Mouse (Mus musculus) neural tube, embryonic 15.5 days (tissue): ENCODE data around the gene Cxcl17. TPM values are rescaled to one million over a fixed set of nuclear protein-coding genes. Genes with fewer than 3 reads are reported as not detected.
"Not testable (repeated sequence)": the region's sequence is repeated elsewhere in the genome, so short reads cannot be mapped to it uniquely, and the experiment has no call there.

Source experiments
- ATAC-seq: fragments of 200-750 bp; cut with Nextera tagmentation; 2 replicates; pipeline ENCODE4 v1.8.0; 2017; ENCODE audit warnings: mild to moderate bottlenecking, moderate TSS enrichment, moderate library complexity; ENCODE audit not compliant: low FRiP score
- H3K27ac ChIP-seq: fragments of 300-500 bp; sonication (generic); replicated peaks from 2 replicates; pipeline ENCODE4 v1.5.1; 2015; ENCODE audit warnings: mild to moderate bottlenecking, inconsistent platforms
- H3K27me3 ChIP-seq: fragments of 300-500 bp; sonication (generic); replicated peaks from 2 replicates; pipeline ENCODE4 v1.6.1; 2015; ENCODE audit warnings: inconsistent platforms
- H3K36me3 ChIP-seq: fragments of 300-500 bp; sonication (generic); 2 replicates; pipeline ENCODE4 v1.6.1; 2015; ENCODE audit warnings: inconsistent platforms
- H3K4me1 ChIP-seq: fragments of 300-500 bp; sonication (generic); 2 replicates; pipeline ENCODE4 v1.6.1; 2015; ENCODE audit warnings: inconsistent platforms
- H3K4me2 ChIP-seq: fragments of 300-500 bp; sonication (generic); 2 replicates; pipeline ENCODE4 v1.6.1; 2015; ENCODE audit warnings: inconsistent platforms, mild to moderate bottlenecking, moderate library complexity
- H3K4me3 ChIP-seq: fragments of 300-500 bp; sonication (generic); replicated peaks from 2 replicates; pipeline ENCODE4 v1.5.1; 2015; ENCODE audit warnings: mild to moderate bottlenecking, inconsistent platforms
- H3K9ac ChIP-seq: fragments of 300-500 bp; sonication (generic); replicated peaks from 2 replicates; pipeline ENCODE4 v1.6.1; 2015; ENCODE audit warnings: mild to moderate bottlenecking, inconsistent platforms
- H3K9me3 ChIP-seq: fragments of 300-500 bp; sonication (generic); replicated peaks from 2 replicates; pipeline ENCODE4 v1.6.1; 2016; ENCODE audit warnings: inconsistent platforms
- WGBS: fragments of 180-500 bp; shearing (Covaris S2); methylation state at CpG from one replicate; pipeline ENCODE4 v1.1.7; 2015; ENCODE audit warnings: mixed read lengths; 5-methylcytosine and 5-hydroxymethylcytosine counted together
- polyA plus RNA-seq: library from polyadenylated mRNA; unstranded; fragments of >200 nt; fragmentation: Nextera tagmentation; extraction: Ambion mirVana; gene quantifications from 2 replicates; pipeline ENCODE4 v1.2.1, GENCODE M21; 2015

Cxcl17 gene
- polyA plus RNA-seq, 1 experiment from 2014 or later: 1.6 TPM

DNA sequence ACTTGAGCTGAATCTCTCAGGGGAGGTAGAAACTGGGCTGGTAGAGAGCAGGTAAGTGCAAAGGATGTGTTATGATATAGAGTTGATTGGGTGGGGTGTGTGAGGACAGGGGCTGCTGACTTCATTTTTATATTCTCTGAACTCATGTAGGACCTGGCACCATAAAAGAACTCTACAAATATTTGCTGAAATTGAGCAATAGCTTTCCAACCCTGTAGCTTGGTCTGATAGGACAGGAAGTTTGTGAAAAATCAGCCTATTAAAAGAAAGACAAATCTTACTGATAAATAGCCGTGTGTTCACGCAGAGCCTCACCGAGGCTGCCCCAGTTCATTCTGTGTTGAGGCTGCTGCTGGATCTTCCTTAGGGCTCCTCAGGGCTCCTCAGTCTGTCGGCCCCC lies 7.3 kb upstream of the Cxcl17 start:
- Histone ChIP-seq H3K4me3 (no peak overlapping the region), H3K9me3 (no peaks in the 10 kb centered on the region), H3K4me2 (no peak overlapping the region), H3K9ac (no peak overlapping the region), H3K27ac (no peak overlapping the region), H3K27me3 (0 out of 2 replicates have a peak, but pooled peaks cover 7% of the 10 kb centered on the region), H3K36me3 (no peaks in the 10 kb centered on the region), H3K4me1 (no peaks in the 10 kb centered on the region)
- ATAC-seq: no peak
- WGBS: 95% methylated on average over 4 of the region's 4 CpGs

DNA sequence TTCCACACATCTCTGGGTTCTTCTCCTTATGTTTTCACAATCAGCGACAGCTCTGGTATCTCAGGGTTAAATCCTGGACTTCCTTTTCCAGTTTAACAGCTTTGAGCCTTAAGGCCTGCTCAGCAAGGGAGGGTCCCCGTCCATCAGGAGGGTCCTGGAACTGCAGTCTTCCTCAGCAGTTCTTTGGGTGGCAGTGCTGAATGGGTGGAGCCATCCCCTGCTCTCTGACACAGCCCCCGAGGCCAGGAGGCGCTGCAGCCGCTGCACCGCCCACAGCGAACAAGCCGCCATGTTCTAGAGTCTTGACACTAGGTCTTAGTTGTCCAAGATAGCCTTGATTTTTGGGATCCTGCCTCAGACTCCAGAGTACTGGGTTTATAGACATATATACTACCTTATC lies 6.8 kb upstream of the Cxcl17 start:
- Histone ChIP-seq H3K27ac (no peak overlapping the region), H3K9ac (no peak overlapping the region), H3K9me3 (no peaks in the 10 kb centered on the region), H3K36me3 (no peaks in the 10 kb centered on the region), H3K4me2 (no peak overlapping the region), H3K27me3 (0 out of 2 replicates have a peak, but pooled peaks cover 7% of the 10 kb centered on the region), H3K4me1 (no peaks in the 10 kb centered on the region), H3K4me3 (no peak overlapping the region)
- no peak for ATAC-seq
- WGBS: 85% methylated on average over 8 of the region's 8 CpGs

DNA sequence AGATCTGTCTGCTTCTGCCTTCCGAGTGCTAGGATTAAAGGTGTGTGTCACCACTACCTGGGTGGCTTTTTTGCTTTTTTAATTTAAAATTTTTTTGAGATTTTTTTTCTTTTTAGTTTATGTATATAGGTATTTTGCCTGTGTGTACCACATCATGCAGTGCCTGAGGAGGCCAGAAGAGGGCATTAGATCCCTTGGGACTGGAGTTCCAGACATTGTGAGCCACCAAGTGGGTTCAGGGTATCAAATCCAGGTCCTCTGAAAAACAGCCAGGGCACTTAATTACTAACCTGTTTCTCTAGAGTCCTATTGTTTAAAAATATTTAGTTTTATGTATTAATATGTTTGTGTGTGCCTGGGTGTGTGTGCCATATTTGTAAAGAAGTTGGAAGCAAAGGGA lies 4.9 kb upstream of the Cxcl17 start:
- Histone ChIP-seq H3K4me2 (no peak overlapping the region), H3K27ac (no peak overlapping the region), H3K36me3 (no peaks in the 10 kb centered on the region), H3K4me3 (no peak overlapping the region), H3K4me1 (no peaks in the 10 kb centered on the region), H3K9me3 (no peaks in the 10 kb centered on the region), H3K9ac (no peak overlapping the region), H3K27me3 (0 out of 2 replicates have a peak, but pooled peaks cover 3% of the 10 kb centered on the region)
- WGBS: 87% methylated on average over 1 of the region's 1 CpGs
- ATAC-seq: no peak

DNA sequence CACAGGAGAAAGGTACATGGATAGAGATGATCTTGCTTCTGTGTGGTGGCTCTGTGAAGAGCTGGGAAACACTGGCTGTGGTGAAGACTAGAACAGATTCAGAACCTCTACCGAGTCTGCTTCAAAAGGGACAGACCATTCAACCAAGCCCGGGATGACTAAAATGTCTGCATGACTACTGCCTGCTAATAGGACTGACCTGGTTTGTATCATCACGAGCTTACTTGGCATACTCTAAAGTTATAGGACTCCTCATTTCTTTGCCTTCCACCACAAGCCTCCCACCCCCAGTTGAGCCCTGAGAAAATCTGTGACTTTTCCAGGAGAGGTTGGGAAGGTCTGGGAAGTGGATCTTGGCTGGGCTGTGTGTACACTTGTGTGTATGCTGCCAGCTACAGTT lies 825 bp downstream of the Cxcl17 start:
- Histone ChIP-seq H3K9me3 (no peaks in the 10 kb centered on the region), H3K27me3 (no peaks in the 10 kb centered on the region), H3K4me2 (no peak overlapping the region), H3K36me3 (no peaks in the 10 kb centered on the region), H3K4me1 (no peaks in the 10 kb centered on the region), H3K4me3 (no peak overlapping the region), H3K9ac (no peak overlapping the region), H3K27ac (no peak overlapping the region)
- 88% methylated on average over 3 of the region's 3 CpGs for WGBS
- ATAC-seq: no peak

DNA sequence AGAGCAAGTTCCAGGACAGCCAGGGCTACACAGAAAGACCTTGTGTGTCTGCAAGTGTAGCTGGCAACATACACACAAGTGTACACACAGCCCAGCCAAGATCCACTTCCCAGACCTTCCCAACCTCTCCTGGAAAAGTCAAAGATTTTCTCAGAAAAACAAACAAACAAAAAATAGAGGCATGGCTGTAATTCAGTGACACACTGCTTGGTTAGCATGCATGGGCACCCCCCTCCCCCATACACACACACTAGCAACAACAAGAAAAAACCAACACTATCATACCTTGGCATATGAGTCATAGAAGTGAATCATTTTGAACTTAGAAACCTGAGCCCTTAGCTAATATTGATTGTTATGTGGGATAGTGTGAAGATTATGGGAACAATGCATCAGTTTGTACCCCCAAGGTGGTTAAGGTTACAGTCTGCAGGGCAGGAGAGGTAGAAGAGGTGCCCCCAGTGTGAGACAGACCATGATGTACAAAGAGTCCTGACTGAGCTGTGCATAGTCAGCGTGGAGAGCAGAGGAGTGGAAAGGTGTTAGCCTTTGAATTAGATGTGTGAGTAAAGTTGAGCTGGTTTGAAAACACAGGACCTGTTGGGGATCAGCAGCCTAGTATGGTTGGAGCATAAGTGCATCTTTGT lies 1.6 kb downstream of the Cxcl17 start:
- ATAC-seq: no peak
- Histone ChIP-seq H3K4me2 (no peak overlapping the region), H3K27me3 (no peaks in the 10 kb centered on the region), H3K9ac (no peak overlapping the region), H3K4me1 (no peaks in the 10 kb centered on the region), H3K9me3 (no peaks in the 10 kb centered on the region), H3K27ac (no peak overlapping the region), H3K4me3 (no peak overlapping the region), H3K36me3 (no peaks in the 10 kb centered on the region)
- WGBS: 82% methylated on average over 1 of the region's 1 CpGs

DNA sequence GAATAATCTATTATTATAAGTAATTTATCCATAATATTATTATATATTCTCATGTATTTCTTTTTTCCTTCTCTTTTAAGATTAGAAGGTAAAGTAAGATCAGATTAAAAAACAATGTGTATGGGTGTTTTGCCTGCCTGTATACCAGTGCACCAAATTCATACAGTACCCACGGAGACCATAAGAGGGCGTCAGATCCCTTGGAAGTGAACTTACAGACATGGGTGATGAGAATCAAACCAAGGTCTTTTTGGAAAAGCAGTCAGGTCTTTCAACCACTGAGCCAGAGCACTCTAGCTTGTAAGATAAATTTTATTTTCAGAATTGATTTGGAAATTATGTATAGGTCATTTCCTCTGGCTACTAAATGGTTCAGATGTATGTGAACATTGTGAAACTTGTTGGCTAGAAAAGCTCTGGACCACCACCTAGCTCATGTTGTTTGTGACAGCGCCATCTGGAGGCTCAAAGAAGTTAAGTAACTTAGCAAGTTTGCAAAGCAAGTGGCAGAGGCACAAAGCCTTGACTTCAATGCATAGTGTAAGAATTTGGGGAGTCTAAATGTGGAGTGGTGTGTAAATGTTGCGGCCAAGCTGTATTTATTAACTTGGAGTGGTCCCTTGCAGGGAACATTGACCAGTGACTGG lies 3.4 kb downstream of the Cxcl17 start:
- H3K27ac ChIP-seq: no peak overlapping the region
- H3K36me3 ChIP-seq: no peaks in the 10 kb centered on the region
- 51% methylated on average over 4 of the region's 4 CpGs for WGBS

DNA sequence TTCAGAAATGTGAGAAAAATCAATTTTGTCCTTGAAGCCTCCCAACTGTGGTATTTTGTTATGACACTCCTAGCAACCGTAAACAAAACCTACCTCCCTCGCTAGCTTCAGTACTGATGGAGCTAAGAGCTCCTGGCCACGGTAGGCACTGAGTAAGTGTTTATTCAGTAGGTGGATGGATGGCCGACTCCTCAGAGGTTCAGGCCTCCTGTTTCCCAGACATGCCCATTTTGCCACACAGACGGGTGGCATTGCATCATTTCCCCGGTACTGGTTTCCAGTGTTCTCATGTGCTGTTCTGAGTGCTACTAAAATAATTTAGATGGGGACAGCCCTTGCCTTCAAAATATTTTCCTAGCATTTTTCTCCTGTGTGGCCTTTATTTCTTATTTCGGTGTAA lies 6.2 kb downstream of the Cxcl17 start:
- Histone ChIP-seq H3K9me3 (no peaks in the 10 kb centered on the region), H3K4me1 (peaks cover 5% of the 10 kb centered on the region; the same call in 1 of the 2 replicates), H3K9ac (no peak overlapping the region), H3K27ac (no peak overlapping the region), H3K4me3 (no peak overlapping the region), H3K27me3 (no peaks in the 10 kb centered on the region), H3K4me2 (no peak overlapping the region), H3K36me3 (no peaks in the 10 kb centered on the region)
- ATAC-seq: no peak
- WGBS: 86% methylated on average over 7 of the region's 7 CpGs

More for the DNA sequence above, 3.4 kb downstream of the Cxcl17 start:
- Histone ChIP-seq H3K4me2 (no peak overlapping the region), H3K9me3 (no peaks in the 10 kb centered on the region), H3K9ac (no peak overlapping the region), H3K27me3 (no peaks in the 10 kb centered on the region), H3K4me3 (no peak overlapping the region), H3K4me1 (no peaks in the 10 kb centered on the region)
- ATAC-seq: no peak

DNA sequence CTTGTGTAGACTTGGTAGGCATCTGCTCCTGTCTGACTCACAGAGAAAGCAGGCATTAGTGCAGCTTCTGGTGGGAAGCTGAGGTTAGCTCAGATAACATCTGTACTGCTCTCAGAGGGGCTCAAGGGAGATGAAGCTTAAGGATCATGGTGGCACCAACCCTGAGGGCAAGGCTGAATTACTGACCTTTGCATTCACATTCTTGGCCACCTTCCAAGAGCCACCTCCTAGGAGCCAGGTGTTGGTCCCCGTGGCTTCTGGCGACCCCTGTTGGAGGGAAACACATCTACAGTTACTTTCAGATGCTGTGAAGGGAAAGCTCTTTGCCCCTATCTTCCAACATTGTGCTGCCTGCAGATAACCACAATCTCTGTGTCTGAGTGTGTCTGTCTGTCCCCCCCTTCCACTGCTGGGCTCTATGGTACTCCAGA lies 10.0 kb downstream of the Cxcl17 start:
- Histone ChIP-seq H3K4me3 (no peak overlapping the region), H3K9ac (no peak overlapping the region), H3K27ac (no peak overlapping the region), H3K36me3 (no peaks in the 10 kb centered on the region), H3K4me2 (no peak overlapping the region), H3K4me1 (peaks cover 12% of the 10 kb centered on the region), H3K9me3 (no peaks in the 10 kb centered on the region), H3K27me3 (no peaks in the 10 kb centered on the region)
- WGBS: 3% methylated on average over 2 of the region's 2 CpGs
- no peak for ATAC-seq

DNA sequence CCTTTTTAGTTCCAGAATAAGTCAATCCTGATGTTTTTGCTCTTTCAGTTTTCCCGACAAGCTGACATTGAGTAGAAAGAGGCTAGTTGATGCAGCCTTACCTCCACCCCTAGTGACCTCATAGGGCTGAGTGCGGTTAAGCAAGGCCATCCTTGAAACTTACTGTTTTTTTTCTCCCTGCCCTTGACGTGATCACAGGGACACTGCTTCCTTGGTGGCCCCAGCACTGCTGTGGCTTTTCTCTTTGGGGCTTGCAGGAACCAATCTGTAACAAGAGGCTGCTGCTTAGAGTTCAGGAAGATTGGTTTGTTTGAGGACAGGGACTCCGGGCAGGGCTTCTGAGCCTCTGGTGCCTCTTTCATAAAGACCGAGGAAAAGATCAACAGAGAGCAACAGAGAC lies 10.7 kb downstream of the Cxcl17 start:
- Histone ChIP-seq H3K9ac (no peak overlapping the region), H3K36me3 (no peaks in the 10 kb centered on the region), H3K27me3 (no peaks in the 10 kb centered on the region), H3K27ac (no peak overlapping the region), H3K4me3 (no peak overlapping the region), H3K4me2 (no peak overlapping the region), H3K4me1 (peaks cover 13% of the 10 kb centered on the region), H3K9me3 (no peaks in the 10 kb centered on the region)
- 49% methylated on average over 5 of the region's 5 CpGs for WGBS
- ATAC-seq: no peak

DNA sequence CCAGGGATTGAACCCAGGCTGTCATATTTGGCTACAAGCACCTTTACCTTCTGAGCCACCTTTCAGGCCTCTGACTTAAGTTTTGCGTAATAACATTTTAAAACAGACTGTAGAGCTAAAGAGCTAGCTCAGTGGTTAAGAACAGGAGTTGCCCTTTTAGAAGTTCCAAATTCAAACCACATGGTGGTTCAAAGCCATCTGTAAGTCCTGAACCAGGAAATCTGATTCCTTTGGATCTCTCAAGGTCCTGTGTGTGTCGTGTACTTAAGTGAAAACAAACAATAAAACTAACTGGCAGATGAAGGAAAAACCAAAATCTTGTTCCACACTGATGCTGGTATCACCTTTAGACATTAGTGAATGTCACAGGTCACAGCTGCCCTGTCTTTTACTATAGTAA lies 11.1 kb downstream of the Cxcl17 start:
- Histone ChIP-seq H3K9me3 (no peaks in the 10 kb centered on the region), H3K36me3 (no peaks in the 10 kb centered on the region), H3K4me1 (peaks cover 16% of the 10 kb centered on the region), H3K4me2 (no peak overlapping the region), H3K9ac (no peak overlapping the region), H3K4me3 (no peak overlapping the region), H3K27me3 (no peaks in the 10 kb centered on the region), H3K27ac (no peak overlapping the region)
- WGBS: 76% methylated on average over 2 of the region's 2 CpGs
- ATAC-seq: no peak

DNA sequence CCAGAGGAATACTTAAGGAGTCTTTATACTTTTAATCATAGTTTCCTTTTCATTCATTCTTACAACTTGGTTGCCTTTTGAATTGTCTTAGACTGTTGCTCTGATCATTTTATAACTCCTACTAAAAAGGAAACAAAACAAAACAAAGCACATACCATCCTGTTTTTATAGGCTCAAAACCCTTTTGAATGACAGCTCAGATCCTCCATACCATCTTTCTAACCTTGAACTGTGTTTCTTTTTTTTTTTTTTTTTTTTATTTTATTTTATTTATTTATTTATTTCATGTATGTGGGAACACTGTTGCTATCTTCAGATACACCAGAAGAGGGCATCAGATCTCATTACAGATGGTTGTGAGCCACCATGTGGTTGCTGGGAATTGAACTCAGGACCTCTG lies 13.7 kb downstream of the Cxcl17 start:
- not testable (repeated sequence) for H3K4me3 ChIP-seq, H3K9ac ChIP-seq, H3K27me3 ChIP-seq, H3K4me2 ChIP-seq, H3K27ac ChIP-seq, H3K9me3 ChIP-seq, ATAC-seq, H3K36me3 ChIP-seq
- H3K4me1 ChIP-seq: peaks cover 30% of the 10 kb centered on the region

DNA sequence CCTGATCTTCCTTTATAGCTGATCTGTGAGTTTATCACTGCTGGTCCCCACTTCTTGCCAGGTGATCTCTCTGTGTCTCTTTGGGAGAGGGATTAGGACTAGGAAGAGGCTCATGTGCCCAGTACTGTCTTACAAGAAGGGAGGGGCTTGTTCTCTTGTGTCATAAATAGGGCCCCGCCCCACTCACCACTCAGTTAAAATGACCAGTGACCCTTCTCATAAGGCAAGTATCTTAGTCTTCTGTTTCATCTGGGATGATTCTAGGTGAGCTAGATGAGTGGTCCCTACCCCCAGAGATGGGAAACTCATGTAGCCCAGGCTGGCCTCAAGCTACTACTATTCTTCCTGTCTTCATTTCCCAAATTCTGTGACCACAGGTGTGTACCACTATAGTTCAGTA lies 14.1 kb downstream of the Cxcl17 start, which contains the start of gene Lipe:
Gene Lipe, minus strand, starts transcription at position 101 of the 400 bp plus-strand sequence.
- no peak within 1 kb of the TSS for H3K27ac ChIP-seq
- WGBS: 96% methylated on average over 1 of the region's 1 CpGs
- no peak within 1 kb of the TSS for H3K4me3 ChIP-seq
- peaks cover 34% of the 10 kb centered on the region for H3K4me1 ChIP-seq
- H3K27me3 ChIP-seq: no peaks in the 10 kb centered on the region
- H3K36me3 ChIP-seq: no peaks in the 10 kb centered on the region
- no peaks in the 10 kb centered on the region for H3K9me3 ChIP-seq
- no peak within 1 kb of the TSS for H3K9ac ChIP-seq
- no peak for ATAC-seq
- no peak within 1 kb of the TSS for H3K4me2 ChIP-seq
